Mouse (Mus musculus) intestine, embryonic 15.5 days (tissue): ENCODE results near the gene 2410004B18Rik. TPM values are rescaled to one million over a fixed set of nuclear protein-coding genes. Genes with fewer than 3 reads are reported as not detected.
A peak's percentile ranks its signal among the peaks of the same experiment; 100 is the strongest.

Experiments used
- ATAC-seq: fragments of 200-750 bp; cut with Nextera tagmentation; 2 replicates; pipeline ENCODE4 v1.8.0; 2017; ENCODE audit warnings: moderate TSS enrichment, moderate library complexity
- H3K27ac ChIP-seq: fragments of 300-500 bp; sonication (generic); 2 replicates; pipeline ENCODE4 v1.5.1; 2015; ENCODE audit warnings: mild to moderate bottlenecking, inconsistent platforms
- H3K27me3 ChIP-seq: fragments of 300-500 bp; sonication (generic); replicated peaks from 2 replicates; pipeline ENCODE4 v1.6.1; 2015; ENCODE audit warnings: inconsistent platforms
- H3K36me3 ChIP-seq: fragments of 300-500 bp; sonication (generic); 2 replicates; pipeline ENCODE4 v1.6.1; 2015; ENCODE audit warnings: inconsistent platforms
- H3K4me1 ChIP-seq: fragments of 300-500 bp; sonication (generic); replicated peaks from 2 replicates; pipeline ENCODE4 v1.6.1; 2015; ENCODE audit warnings: inconsistent platforms
- H3K4me2 ChIP-seq: fragments of 300-500 bp; sonication (generic); replicated peaks from 2 replicates; pipeline ENCODE4 v1.6.1; 2015; ENCODE audit warnings: mild to moderate bottlenecking, inconsistent platforms
- H3K4me3 ChIP-seq: fragments of 300-500 bp; sonication (generic); replicated peaks from 2 replicates; pipeline ENCODE4 v1.5.1; 2015; ENCODE audit warnings: inconsistent platforms
- H3K9ac ChIP-seq: fragments of 300-500 bp; sonication (generic); 2 replicates; pipeline ENCODE4 v1.6.1; 2015; ENCODE audit warnings: inconsistent platforms
- H3K9me3 ChIP-seq: fragments of 300-500 bp; sonication (generic); 2 replicates; pipeline ENCODE4 v1.6.1; 2016; ENCODE audit warnings: inconsistent platforms
- WGBS: fragments of 180-500 bp; shearing (Covaris S2); methylation state at CpG from one replicate; pipeline ENCODE4 v1.1.7; 2015; 5-methylcytosine and 5-hydroxymethylcytosine counted together
- polyA plus RNA-seq: library from polyadenylated mRNA; unstranded; fragments of >200 nt; fragmentation: Nextera tagmentation; extraction: Ambion mirVana; gene quantifications from 2 replicates; pipeline ENCODE4 v1.2.1, GENCODE M21; 2015

2410004B18Rik gene
- polyA plus RNA-seq, 1 experiment from 2014 or later, result 55.7 TPM

- Histone ChIP-seq H3K36me3 (0 out of 2 replicates have a peak, but pooled peaks cover 2% of the 10 kb centered on the region), H3K27me3 (no peaks in the 10 kb centered on the region), H3K27ac (0 out of 2 replicates have a peak overlapping the region, but pooled peaks have one; percentile 79), H3K4me2 (peak overlapping the region; percentile 73), H3K9ac (peak overlapping the region; percentile 98), H3K9me3 (no peaks in the 10 kb centered on the region), H3K4me3 (peak overlapping the region; percentile 97), H3K4me1 (peaks cover 26% of the 10 kb centered on the region)
- ATAC-seq, result peak; percentile 29
- WGBS, result 20% methylated on average over 40 of the region's 50 CpGs
Observed at GRCm38 (mm10) chr3:145938405-145939349, 863 bp downstream of the 2410004B18Rik start.

- no peaks in the 10 kb centered on the region for H3K9me3 ChIP-seq
- H3K4me2 ChIP-seq, result peak overlapping the region; percentile 73
- no peak overlapping the region for H3K27ac ChIP-seq
- H3K4me3 ChIP-seq, result peak overlapping the region; percentile 97
- H3K4me1 ChIP-seq, result peaks cover 26% of the 10 kb centered on the region
- peak overlapping the region; percentile 98; the same call in 1 of the 2 replicates for H3K9ac ChIP-seq
- no peaks in the 10 kb centered on the region for H3K36me3 ChIP-seq
- no peak for ATAC-seq
- no peaks in the 10 kb centered on the region for H3K27me3 ChIP-seq
- WGBS, result 81% methylated on average over 12 of the region's 12 CpGs
Observed at GRCm38 (mm10) chr3:145939402-145939801, 1.6 kb downstream of the 2410004B18Rik start.

- peaks cover 26% of the 10 kb centered on the region for H3K4me1 ChIP-seq
- H3K4me2 ChIP-seq, result peak overlapping the region; percentile 73
- 74% methylated on average over 4 of the region's 4 CpGs for WGBS
- peaks cover 4% of the 10 kb centered on the region; the same call in 1 of the 2 replicates for H3K36me3 ChIP-seq
- H3K27ac ChIP-seq, result no peak overlapping the region
- 0 out of 2 replicates have a peak overlapping the region, but pooled peaks have one; percentile 98 for H3K9ac ChIP-seq
- no peaks in the 10 kb centered on the region for H3K27me3 ChIP-seq
- no peak overlapping the region for H3K4me3 ChIP-seq
- ATAC-seq, result no peak
- H3K9me3 ChIP-seq, result no peaks in the 10 kb centered on the region
Observed at GRCm38 (mm10) chr3:145939971-145940370, 2.2 kb downstream of the 2410004B18Rik start.

- whole genome bisulfite sequencing, result 10% methylated on average over 3 of the region's 3 CpGs
- Histone ChIP-seq H3K36me3 (peaks cover 5% of the 10 kb centered on the region; the same call in 1 of the 2 replicates), H3K27ac (no peak overlapping the region), H3K9me3 (no peaks in the 10 kb centered on the region), H3K4me1 (peaks cover 22% of the 10 kb centered on the region), H3K4me2 (no peak overlapping the region), H3K4me3 (no peak overlapping the region), H3K9ac (no peak overlapping the region), H3K27me3 (no peaks in the 10 kb centered on the region)
- ATAC-seq, result no peak
Observed at GRCm38 (mm10) chr3:145941971-145942370, 4.2 kb downstream of the 2410004B18Rik start.

GRCm38 (mm10) chr3:145944348-145944747, 6.5 kb downstream of the 2410004B18Rik start:
- WGBS, result 82% methylated on average over 7 of the region's 7 CpGs
- no peak for ATAC-seq
- Histone ChIP-seq H3K27ac (no peak overlapping the region), H3K27me3 (no peaks in the 10 kb centered on the region), H3K9ac (no peak overlapping the region), H3K4me2 (no peak overlapping the region), H3K4me1 (peaks cover 10% of the 10 kb centered on the region), H3K36me3 (peaks cover 5% of the 10 kb centered on the region; the same call in 1 of the 2 replicates), H3K9me3 (no peaks in the 10 kb centered on the region), H3K4me3 (no peak overlapping the region)

GRCm38 (mm10) chr3:145945904-145946303, 8.1 kb downstream of the 2410004B18Rik start:
- no peak overlapping the region for H3K9ac ChIP-seq
- H3K4me2 ChIP-seq, result no peak overlapping the region
- peaks cover 5% of the 10 kb centered on the region; the same call in 1 of the 2 replicates for H3K36me3 ChIP-seq
- 79% methylated on average over 3 of the region's 3 CpGs for WGBS
- peaks cover 7% of the 10 kb centered on the region for H3K4me1 ChIP-seq
- no peaks in the 10 kb centered on the region for H3K27me3 ChIP-seq
- H3K9me3 ChIP-seq, result no peaks in the 10 kb centered on the region
- H3K27ac ChIP-seq, result no peak overlapping the region
- no peak overlapping the region for H3K4me3 ChIP-seq
- no peak for ATAC-seq

- whole genome bisulfite sequencing, result 55% methylated on average over 2 of the region's 2 CpGs
- H3K27ac ChIP-seq, result no peak overlapping the region
Observed at GRCm38 (mm10) chr3:145946654-145947053, 8.8 kb downstream of the 2410004B18Rik start.

GRCm38 (mm10) chr3:145947539-145948204, 9.9 kb downstream of the 2410004B18Rik start:
- no peak overlapping the region for H3K4me3 ChIP-seq
- H3K27me3 ChIP-seq, result no peaks in the 10 kb centered on the region
- H3K4me1 ChIP-seq, result peaks cover 5% of the 10 kb centered on the region
- no peak overlapping the region for H3K27ac ChIP-seq
- no peak overlapping the region for H3K4me2 ChIP-seq
- no peak for ATAC-seq
- no peak overlapping the region for H3K9ac ChIP-seq
- H3K9me3 ChIP-seq, result no peaks in the 10 kb centered on the region
- peaks cover 5% of the 10 kb centered on the region; the same call in 1 of the 2 replicates for H3K36me3 ChIP-seq
- WGBS, result 46% methylated on average over 6 of the region's 6 CpGs

More at GRCm38 (mm10) chr3:145946654-145947053, 8.8 kb downstream of the 2410004B18Rik start:
- H3K4me3 ChIP-seq, result no peak overlapping the region
- peaks cover 5% of the 10 kb centered on the region for H3K4me1 ChIP-seq
- no peak overlapping the region for H3K4me2 ChIP-seq
- H3K27me3 ChIP-seq, result no peaks in the 10 kb centered on the region
- no peak overlapping the region for H3K9ac ChIP-seq
- ATAC-seq, result no peak
- H3K36me3 ChIP-seq, result peaks cover 5% of the 10 kb centered on the region; the same call in 1 of the 2 replicates
- no peaks in the 10 kb centered on the region for H3K9me3 ChIP-seq

GRCm38 (mm10) chr3:145950034-145950814, 12.4 kb downstream of the 2410004B18Rik start:
- H3K4me2 ChIP-seq, result peak overlapping the region; percentile 57
- WGBS, result 7% methylated on average over 15 of the region's 15 CpGs
- H3K27ac ChIP-seq, result no peak overlapping the region; the same call in 1 of the 2 replicates
- H3K36me3 ChIP-seq, result no peaks in the 10 kb centered on the region
- H3K9ac ChIP-seq, result 0 out of 2 replicates have a peak overlapping the region, but pooled peaks have one; percentile 13
- peaks cover 5% of the 10 kb centered on the region for H3K4me1 ChIP-seq
- peak overlapping the region; percentile 16 for H3K4me3 ChIP-seq
- no peaks in the 10 kb centered on the region for H3K9me3 ChIP-seq
- peak; percentile 74 for ATAC-seq
- H3K27me3 ChIP-seq, result no peaks in the 10 kb centered on the region

- no peaks in the 10 kb centered on the region for H3K27me3 ChIP-seq
- H3K4me1 ChIP-seq, result peaks cover 5% of the 10 kb centered on the region
- WGBS, result 39% methylated on average over 5 of the region's 5 CpGs
- no peak overlapping the region for H3K27ac ChIP-seq
- no peaks in the 10 kb centered on the region for H3K9me3 ChIP-seq
- no peak overlapping the region for H3K9ac ChIP-seq
- no peak overlapping the region for H3K4me3 ChIP-seq
- 0 out of 2 replicates have a peak, but pooled peaks have one; percentile 1 for ATAC-seq
- H3K4me2 ChIP-seq, result peak overlapping the region; percentile 57
- H3K36me3 ChIP-seq, result no peaks in the 10 kb centered on the region
Observed at GRCm38 (mm10) chr3:145950815-145951130, 13.0 kb downstream of the 2410004B18Rik start.

GRCm38 (mm10) chr3:145951287-145952165, 13.7 kb downstream of the 2410004B18Rik start:
- Histone ChIP-seq H3K27ac (no peak overlapping the region), H3K4me1 (peaks cover 5% of the 10 kb centered on the region), H3K27me3 (no peaks in the 10 kb centered on the region), H3K36me3 (no peaks in the 10 kb centered on the region), H3K9me3 (no peaks in the 10 kb centered on the region), H3K4me2 (no peak overlapping the region), H3K9ac (no peak overlapping the region), H3K4me3 (no peak overlapping the region)
- 73% methylated on average over 17 of the region's 17 CpGs for WGBS
- no peak for ATAC-seq
